Mouse (Mus musculus) small intestine, adult 2 months (tissue): ENCODE results near the gene Nup210l. TPM values are rescaled to one million over a fixed set of nuclear protein-coding genes. Genes with fewer than 3 reads are reported as not detected.

Experiments
- H3K27ac ChIP-seq: fragments of 200-500 bp; 2 replicates; pipeline ENCODE4 v1.5.1; 2012; ENCODE audit warnings: low read depth, low read length, control low read depth, inconsistent platforms; ENCODE audit not compliant: insufficient read depth
- H3K27me3 ChIP-seq: fragments of 200-500 bp; 2 replicates; pipeline ENCODE4 v1.6.1; 2012; ENCODE audit warnings: mild to moderate bottlenecking, moderate library complexity, low read length, inconsistent platforms; ENCODE audit not compliant: control insufficient read depth, insufficient read depth
- H3K36me3 ChIP-seq: fragments of 200-500 bp; 2 replicates; pipeline ENCODE4 v1.6.1; 2012; ENCODE audit warnings: mild to moderate bottlenecking, low read length, control low read depth, inconsistent platforms; ENCODE audit not compliant: control insufficient read depth, insufficient read depth
- H3K4me1 ChIP-seq: fragments of 200-500 bp; 2 replicates; pipeline ENCODE4 v1.6.1; 2012; ENCODE audit warnings: low read length, inconsistent platforms, mixed read lengths; ENCODE audit not compliant: control insufficient read depth, insufficient read depth, insufficient read length
- H3K4me3 ChIP-seq: fragments of 200-500 bp; 2 replicates; pipeline ENCODE4 v1.5.1; 2012; ENCODE audit warnings: low read depth, mild to moderate bottlenecking, control low read depth, inconsistent platforms, low read length, moderate library complexity
- CTCF ChIP-seq: fragments of 200-500 bp; IDR thresholded peaks from 2 replicates; pipeline ENCODE4 v1.5.1; 2012; ENCODE audit warnings: low read depth, mild to moderate bottlenecking, control low read depth, inconsistent platforms, low read length, moderate library complexity, mixed read lengths; ENCODE audit not compliant: insufficient replicate concordance, insufficient read length; ENCODE audit errors: extremely low read depth
- POLR2A ChIP-seq: fragments of 200-500 bp; IDR thresholded peaks from 2 replicates; pipeline ENCODE4 v1.6.1; 2012; ENCODE audit warnings: low read depth, mild to moderate bottlenecking, control low read depth, inconsistent platforms, low read length, moderate library complexity
- WGBS: fragments of 180-500 bp; shearing (Covaris S2); methylation state at CpG from one replicate; pipeline ENCODE4 v1.1.7; 2018; 5-methylcytosine and 5-hydroxymethylcytosine counted together
- polyA plus RNA-seq: library from polyadenylated mRNA; depleted of rRNA; stranded (reverse); fragments of >200 nt; gene quantifications from 2 replicates; pipeline ENCODE4 v1.2.3, GENCODE M21; 2012

Nup210l gene
- polyA plus RNA-seq, 1 experiment: 0.15 TPM

- no peak overlapping the region for H3K4me3 ChIP-seq
- no peaks in the 10 kb centered on the region for H3K27me3 ChIP-seq
- 89% methylated on average over 3 of the region's 3 CpGs for WGBS
- H3K4me1 ChIP-seq: no peaks in the 10 kb centered on the region
- TF ChIP-seq CTCF (no peak), POLR2A (no peak)
- H3K36me3 ChIP-seq: peaks cover 72% of the 10 kb centered on the region
- H3K27ac ChIP-seq: no peak overlapping the region
Observed at GRCm38 (mm10) chr3:90094453-90094852, 9.5 kb upstream of the Nup210l start.

- Histone ChIP-seq H3K36me3 (peaks cover 47% of the 10 kb centered on the region), H3K27ac (no peak overlapping the region)
- 83% methylated on average over 5 of the region's 5 CpGs for WGBS
Observed at GRCm38 (mm10) chr3:90097928-90098327, 6.0 kb upstream of the Nup210l start.

DNA sequence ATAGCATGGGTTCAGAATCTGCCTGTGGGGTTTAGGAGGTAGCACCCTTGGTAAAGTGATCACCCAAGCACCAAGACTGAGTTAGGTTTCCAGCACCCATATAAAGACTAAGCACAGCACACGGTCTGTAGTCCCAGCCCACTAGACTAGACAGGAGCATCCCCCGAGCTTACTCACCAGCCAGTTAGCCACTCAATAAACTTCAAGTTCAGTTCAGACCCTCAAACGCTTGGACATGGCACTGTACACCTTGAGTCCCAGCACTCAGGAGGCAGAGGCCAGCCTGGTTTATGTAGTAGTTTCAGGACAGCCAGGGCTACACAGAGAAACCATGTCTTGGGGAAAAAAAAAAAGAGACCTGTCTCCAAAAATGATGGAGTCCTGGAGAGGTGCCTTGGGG lies 2.9 kb upstream of the Nup210l start:
- Histone ChIP-seq H3K27me3 (no peaks in the 10 kb centered on the region), H3K4me3 (no peak overlapping the region), H3K36me3 (peaks cover 27% of the 10 kb centered on the region), H3K4me1 (peaks cover 5% of the 10 kb centered on the region; the same call in 1 of the 2 replicates), H3K27ac (no peak overlapping the region)
- TF ChIP-seq POLR2A: no peak
- TF ChIP-seq CTCF: no peak
- 77% methylated on average over 3 of the region's 3 CpGs for WGBS

More at GRCm38 (mm10) chr3:90097928-90098327, 6.0 kb upstream of the Nup210l start:
- Histone ChIP-seq H3K27me3 (no peaks in the 10 kb centered on the region), H3K4me1 (peaks cover 5% of the 10 kb centered on the region; the same call in 1 of the 2 replicates), H3K4me3 (no peak overlapping the region)
- no peak for TF ChIP-seq POLR2A
- no peak for TF ChIP-seq CTCF

DNA sequence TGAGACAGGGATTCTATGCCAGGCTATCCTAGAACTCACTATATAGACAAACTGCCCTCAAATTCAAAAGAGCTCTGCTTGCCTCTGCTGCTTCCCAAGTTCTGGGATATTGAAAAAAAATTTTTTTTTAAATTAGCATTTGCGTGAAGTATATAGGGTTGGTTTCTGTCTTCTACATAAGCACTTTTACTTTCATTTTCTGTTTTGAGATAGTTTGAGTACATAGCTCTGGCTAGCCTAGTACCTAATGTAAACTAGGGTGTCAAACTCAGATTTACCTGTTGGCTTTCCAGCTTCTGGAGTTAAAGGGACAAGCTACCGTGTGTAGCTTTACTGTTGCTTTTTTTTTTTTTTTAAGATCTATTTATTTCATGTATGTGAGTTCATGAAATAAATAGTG lies 2.3 kb upstream of the Nup210l start:
- 57% methylated on average over 2 of the region's 2 CpGs for WGBS
- Histone ChIP-seq H3K36me3 (peaks cover 26% of the 10 kb centered on the region), H3K27ac (peak overlapping the region; percentile 31; the same call in 1 of the 2 replicates), H3K4me3 (no peak overlapping the region), H3K27me3 (no peaks in the 10 kb centered on the region), H3K4me1 (peaks cover 5% of the 10 kb centered on the region; the same call in 1 of the 2 replicates)
- no peak for TF ChIP-seq POLR2A
- TF ChIP-seq CTCF: no peak

DNA sequence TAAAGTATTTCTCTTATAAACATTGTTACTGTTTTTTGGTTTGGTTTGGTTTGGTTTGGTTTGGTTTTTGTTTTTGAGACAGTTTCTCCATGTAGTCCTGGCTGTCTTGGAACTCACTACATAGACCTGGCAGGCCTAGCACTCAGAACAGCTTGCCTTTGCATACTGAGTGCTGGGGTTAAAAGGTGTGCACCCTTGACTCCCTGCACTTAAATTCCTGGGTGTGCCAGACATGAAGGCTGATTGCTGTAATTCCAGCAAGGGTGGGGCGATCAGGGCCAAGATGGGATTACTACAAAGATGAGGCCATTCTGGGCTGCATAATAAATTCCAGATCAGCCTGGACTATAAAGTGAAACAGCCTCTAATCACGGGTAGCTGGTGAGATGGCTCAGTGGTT lies 1.7 kb upstream of the Nup210l start:
- WGBS: 32% methylated on average over 2 of the region's 2 CpGs
- Histone ChIP-seq H3K27ac (peak overlapping the region; percentile 31; the same call in 1 of the 2 replicates), H3K27me3 (no peaks in the 10 kb centered on the region), H3K4me1 (peaks cover 5% of the 10 kb centered on the region; the same call in 1 of the 2 replicates), H3K4me3 (no peak overlapping the region), H3K36me3 (peaks cover 26% of the 10 kb centered on the region)
- no peak for TF ChIP-seq POLR2A
- TF ChIP-seq CTCF: no peak

DNA sequence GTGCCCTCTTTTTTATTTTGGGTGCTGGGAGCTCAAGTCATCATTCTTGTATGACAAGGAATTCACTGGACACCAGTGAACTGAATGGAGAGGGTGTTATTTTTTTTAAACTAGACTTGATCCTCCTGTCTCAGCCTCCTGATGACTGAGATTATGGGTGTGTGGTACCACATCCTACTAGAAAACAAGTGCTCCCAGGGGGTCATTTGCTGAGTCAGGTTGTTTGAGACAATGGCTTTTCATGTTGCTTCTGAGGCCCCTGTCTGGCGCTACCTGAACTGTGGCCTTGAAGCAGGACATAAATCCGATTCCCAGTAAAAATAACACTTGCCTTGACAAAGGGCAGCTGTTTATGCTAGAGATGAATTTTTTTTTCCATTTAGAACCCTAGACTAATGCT lies 756 bp upstream of the Nup210l start:
- Histone ChIP-seq H3K27me3 (no peaks in the 10 kb centered on the region), H3K36me3 (peaks cover 20% of the 10 kb centered on the region), H3K4me1 (peaks cover 5% of the 10 kb centered on the region; the same call in 1 of the 2 replicates), H3K4me3 (no peak overlapping the region), H3K27ac (no peak overlapping the region)
- WGBS: 81% methylated on average over 2 of the region's 2 CpGs
- TF ChIP-seq POLR2A: no peak
- no peak for TF ChIP-seq CTCF

GRCm38 (mm10) chr3:90111706-90112105 lies 7.8 kb downstream of the Nup210l start:
- H3K36me3 ChIP-seq: no peaks in the 10 kb centered on the region
- no peaks in the 10 kb centered on the region for H3K27me3 ChIP-seq
- H3K4me1 ChIP-seq: no peaks in the 10 kb centered on the region
- no peak overlapping the region for H3K27ac ChIP-seq
- no peak overlapping the region for H3K4me3 ChIP-seq
- WGBS: 84% methylated on average over 2 of the region's 2 CpGs
- TF ChIP-seq CTCF (no peak), POLR2A (no peak)

DNA sequence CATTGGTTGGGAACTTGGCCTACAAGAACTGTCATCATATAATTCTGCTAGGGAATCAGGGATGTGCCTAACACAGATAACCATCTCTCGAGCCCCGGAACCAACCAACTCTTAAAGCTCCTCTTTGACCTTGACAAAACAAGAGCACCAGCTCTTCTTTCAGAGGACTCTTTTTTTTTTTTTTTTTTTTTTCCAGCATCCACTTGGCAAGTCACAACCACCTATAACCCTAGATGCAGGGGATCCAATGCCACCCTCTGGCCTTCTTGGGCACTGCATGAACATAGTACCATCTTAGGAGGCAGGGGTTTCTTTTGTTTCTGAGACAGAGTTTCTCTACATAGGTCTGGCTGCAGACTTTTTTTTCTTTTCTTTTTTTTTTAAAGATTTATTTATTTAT lies 10.4 kb downstream of the Nup210l start:
- TF ChIP-seq POLR2A: no peak
- no peak for TF ChIP-seq CTCF
- WGBS: 82% methylated on average over 2 of the region's 2 CpGs
- no peaks in the 10 kb centered on the region for H3K27me3 ChIP-seq
- H3K4me3 ChIP-seq: no peak overlapping the region
- no peaks in the 10 kb centered on the region for H3K36me3 ChIP-seq
- H3K4me1 ChIP-seq: no peaks in the 10 kb centered on the region
- no peak overlapping the region for H3K27ac ChIP-seq
